Mouse (Mus musculus) lung, postnatal 0 days (tissue): Measurements from ENCODE around the gene Lingo3. TPM values are rescaled to one million over a fixed set of nuclear protein-coding genes. Genes with fewer than 3 reads are reported as not detected.

Source experiments
- ATAC-seq: fragments of 200-750 bp; cut with Nextera tagmentation; 2 replicates; pipeline ENCODE4 v1.8.0; 2017; ENCODE audit warnings: moderate library complexity
- DNase-seq: peaks from one replicate; pipeline ENCODE4 v3.0.0-alpha.2; 2016; ENCODE audit warnings: low spot score
- H3K27ac ChIP-seq: fragments of 300-500 bp; sonication (generic); 2 replicates; pipeline ENCODE4 v1.5.1; 2014; ENCODE audit warnings: antibody characterized with exemption, mild to moderate bottlenecking, low read length, mixed read lengths
- H3K27me3 ChIP-seq: fragments of 300-500 bp; sonication (generic); replicated peaks from 2 replicates; pipeline ENCODE4 v1.6.1; 2014; ENCODE audit warnings: low read length, mixed read lengths; ENCODE audit not compliant: insufficient read depth
- H3K36me3 ChIP-seq: fragments of 300-500 bp; sonication (generic); 2 replicates; pipeline ENCODE4 v1.6.1; 2014; ENCODE audit warnings: low read length, mixed read lengths; ENCODE audit not compliant: insufficient read depth
- H3K4me1 ChIP-seq: fragments of 300-500 bp; sonication (generic); 2 replicates; pipeline ENCODE4 v1.6.1; 2014; ENCODE audit warnings: antibody characterized with exemption, low read depth, low read length, mixed read lengths; ENCODE audit not compliant: insufficient read depth
- H3K4me2 ChIP-seq: fragments of 300-500 bp; sonication (generic); replicated peaks from 2 replicates; pipeline ENCODE4 v1.6.1; 2014; ENCODE audit warnings: low read depth, mild to moderate bottlenecking, low read length, moderate library complexity, mixed read lengths
- H3K4me3 ChIP-seq: fragments of 300-500 bp; sonication (generic); 2 replicates; pipeline ENCODE4 v1.5.1; 2014; ENCODE audit warnings: low read depth, low read length
- H3K9ac ChIP-seq: fragments of 300-500 bp; sonication (generic); replicated peaks from 2 replicates; pipeline ENCODE4 v1.6.1; 2014; ENCODE audit warnings: low read depth, mild to moderate bottlenecking
- H3K9me3 ChIP-seq: fragments of 300-500 bp; sonication (generic); 2 replicates; pipeline ENCODE4 v1.6.1; 2016; ENCODE audit warnings: low read length, mixed read lengths
- CTCF ChIP-seq: IDR thresholded peaks from 2 replicates; pipeline ENCODE4 v1.5.1; 2016; ENCODE audit warnings: antibody characterized with exemption, mild to moderate bottlenecking
- EP300 ChIP-seq: IDR thresholded peaks from 2 replicates; pipeline ENCODE4 v1.6.1; 2016; ENCODE audit warnings: antibody characterized with exemption, mild to moderate bottlenecking, control low read depth
- WGBS: fragments of 180-500 bp; shearing (Covaris S2); extraction: QIAGEN DNeasy Blood & Tissue Kit; methylation state at CpG from one replicate; pipeline ENCODE4 v1.1.7; 2014; 5-methylcytosine and 5-hydroxymethylcytosine counted together
- polyA plus RNA-seq: library from polyadenylated mRNA; unstranded; fragments of >200 nt; fragmentation: Nextera tagmentation; extraction: Ambion mirVana; gene quantifications from 2 replicates; pipeline ENCODE4 v1.2.1, GENCODE M21; 2015

Lingo3 gene
- polyA plus RNA-seq, 1 experiment from 2014 or later: not detected

DNA sequence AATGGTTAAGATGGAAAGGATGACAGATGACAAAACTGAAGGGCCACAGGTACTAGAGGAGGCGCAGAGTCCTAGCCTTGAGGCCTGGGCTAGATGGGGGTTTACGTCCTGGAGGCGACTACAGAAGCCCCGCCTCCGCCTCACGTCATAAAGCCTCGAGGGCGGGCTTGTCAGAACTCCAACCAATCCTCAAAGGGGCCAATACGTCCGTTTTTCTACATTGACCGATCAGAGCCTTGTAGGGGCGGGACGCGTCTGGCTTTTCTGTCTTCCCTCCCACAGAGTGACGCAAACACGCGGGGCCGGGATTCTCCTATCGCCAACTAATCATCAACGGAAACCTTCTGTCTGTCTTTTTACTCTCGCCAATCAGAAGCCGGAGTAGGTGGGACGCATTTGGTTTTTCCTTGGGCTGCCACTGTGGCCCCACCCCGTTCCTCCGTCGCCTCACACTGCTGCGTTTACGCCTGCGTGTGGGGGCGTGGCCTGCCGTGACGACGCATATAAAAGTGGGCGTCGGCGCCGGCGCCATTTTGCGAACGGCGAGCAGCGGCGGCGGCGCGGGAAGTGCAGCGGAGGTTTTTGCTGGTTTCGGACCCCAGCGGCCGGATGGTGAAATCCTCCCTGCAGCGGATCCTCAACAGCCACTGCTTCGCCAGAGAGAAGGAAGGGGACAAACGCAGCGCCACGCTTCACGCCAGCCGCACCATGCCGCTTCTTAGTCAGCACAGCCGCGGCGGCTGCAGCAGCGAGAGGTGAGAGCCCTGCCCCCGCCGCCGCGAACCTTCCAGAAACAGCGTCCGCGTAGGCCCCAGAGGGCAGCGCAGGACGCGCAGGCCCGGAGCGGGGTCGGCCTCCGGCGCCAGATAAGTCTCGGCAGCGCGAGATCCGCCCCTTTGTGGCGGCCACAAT lies 17.4 kb downstream of the Lingo3 start, which contains the start of gene Oaz1:
Gene Oaz1 (plus strand): TSS at position 506 of the 912 bp plus-strand sequence.
- under 1% methylated on average over 73 of the region's 82 CpGs for WGBS
- no peak for TF ChIP-seq EP300
- TF ChIP-seq CTCF: no peak; the same call in 1 of the 2 replicates
- Histone ChIP-seq H3K36me3 (0 out of 2 replicates have a peak, but pooled peaks cover 4% of the 10 kb centered on the region), H3K4me2 (peak within 1 kb of the TSS; percentile 68), H3K4me1 (no peaks in the 10 kb centered on the region), H3K4me3 (peak within 1 kb of the TSS; percentile 71), H3K9me3 (no peaks in the 10 kb centered on the region), H3K27ac (peak within 1 kb of the TSS; percentile 89), H3K9ac (peak within 1 kb of the TSS; percentile 92), H3K27me3 (no peaks in the 10 kb centered on the region)
- DNase-seq (peak; percentile 100), ATAC-seq (peak; percentile 97)

DNA sequence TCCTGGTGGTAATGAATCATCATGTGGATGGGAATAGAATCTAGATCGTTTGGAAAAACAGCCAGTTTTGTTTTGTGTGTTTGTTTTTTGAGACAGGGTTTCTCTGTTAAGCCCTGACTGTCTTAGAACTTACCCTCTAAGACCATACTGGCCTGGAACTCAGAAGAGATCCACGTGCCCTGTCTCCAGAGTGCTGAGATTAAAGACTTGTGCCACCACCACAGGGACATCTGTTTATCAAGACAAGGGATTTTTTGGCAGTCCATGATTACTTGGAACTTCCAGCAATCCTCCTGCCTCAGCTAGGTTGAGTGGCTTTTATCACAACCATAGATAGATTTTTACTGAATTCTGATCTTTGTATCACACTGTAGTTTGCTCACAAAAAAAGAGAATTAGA lies 19.0 kb downstream of the Lingo3 start:
- Histone ChIP-seq H3K27me3 (no peaks in the 10 kb centered on the region), H3K36me3 (0 out of 2 replicates have a peak, but pooled peaks cover 4% of the 10 kb centered on the region), H3K9ac (no peak overlapping the region), H3K4me3 (no peak overlapping the region), H3K4me1 (no peaks in the 10 kb centered on the region), H3K27ac (no peak overlapping the region), H3K9me3 (no peaks in the 10 kb centered on the region), H3K4me2 (no peak overlapping the region)
- no peak for DNase-seq
- WGBS: 54% methylated on average over 2 of the region's 2 CpGs
- ATAC-seq: no peak
- TF ChIP-seq EP300: no peak
- TF ChIP-seq CTCF: no peak

DNA sequence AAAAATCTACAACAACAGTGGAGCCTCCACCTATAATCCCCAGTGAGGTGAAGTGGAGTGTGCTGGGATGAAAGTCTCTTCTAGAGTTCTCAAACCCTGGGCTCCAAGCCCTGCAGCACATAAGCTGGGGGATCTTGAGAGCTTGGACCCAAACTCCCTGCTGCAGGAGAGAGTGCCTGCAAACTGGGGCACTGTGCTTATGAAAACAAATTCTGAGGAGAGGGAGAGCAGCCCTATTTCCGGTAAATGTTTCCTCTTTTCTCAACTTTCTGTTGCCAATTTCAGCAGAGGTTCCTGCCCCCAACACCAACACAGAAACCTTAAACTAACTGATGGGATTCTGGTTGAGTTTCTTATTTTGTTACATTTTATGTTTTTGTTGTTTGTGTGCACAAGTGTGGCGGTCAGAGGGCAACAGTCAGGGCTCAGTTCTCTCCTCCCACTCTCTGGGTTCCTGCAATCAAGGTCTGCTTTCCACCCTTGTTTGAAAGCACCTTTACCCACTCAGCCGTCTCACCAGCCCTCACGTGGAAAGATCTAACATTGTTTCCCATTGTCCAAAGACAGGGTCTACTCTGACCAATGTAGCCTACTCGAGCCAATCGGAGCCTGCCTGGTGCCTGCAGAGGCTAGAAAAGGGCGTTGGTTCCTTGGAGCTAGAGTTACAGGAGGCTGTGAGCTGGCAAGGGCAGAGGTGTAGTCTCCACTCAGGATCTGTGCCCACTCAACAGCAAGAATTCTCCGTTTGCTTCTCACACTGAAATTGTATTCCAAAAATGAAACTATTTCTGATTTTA lies 19.8 kb downstream of the Lingo3 start:
- no peaks in the 10 kb centered on the region for H3K27me3 ChIP-seq
- TF ChIP-seq EP300 (no peak), CTCF (no peak)
- DNase-seq (no peak), ATAC-seq (no peak)
- H3K36me3 ChIP-seq: no peaks in the 10 kb centered on the region
- no peaks in the 10 kb centered on the region for H3K9me3 ChIP-seq
- 44% methylated on average over 8 of the region's 8 CpGs for WGBS
- H3K4me2 ChIP-seq: no peak overlapping the region
- no peaks in the 10 kb centered on the region for H3K4me1 ChIP-seq
- no peak overlapping the region for H3K4me3 ChIP-seq
- H3K9ac ChIP-seq: no peak overlapping the region
- H3K27ac ChIP-seq: no peak overlapping the region

DNA sequence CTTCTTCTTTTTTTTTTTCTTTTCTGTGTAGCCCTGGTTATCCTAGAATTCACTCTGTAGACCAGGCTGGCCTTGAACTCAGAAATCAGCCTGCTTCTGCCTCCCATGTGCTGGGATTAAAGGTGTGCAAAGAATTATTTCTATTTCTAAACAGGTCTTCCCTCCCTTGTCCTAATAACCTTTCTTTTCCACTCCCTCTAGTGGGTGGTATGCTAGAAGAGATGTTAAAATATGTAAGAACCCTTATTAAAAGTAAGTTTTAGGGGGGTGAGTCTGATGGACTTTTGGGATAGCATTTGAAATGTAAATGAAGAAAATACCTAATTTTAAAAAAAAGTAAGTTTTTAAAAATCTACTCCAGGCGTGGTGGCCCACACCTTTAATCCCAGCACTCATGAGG lies 20.5 kb downstream of the Lingo3 start:
- TF ChIP-seq EP300 (no peak), CTCF (no peak)
- H3K4me1 ChIP-seq: no peaks in the 10 kb centered on the region
- H3K4me2 ChIP-seq: no peak overlapping the region
- ATAC-seq (no peak), DNase-seq (no peak)
- H3K4me3 ChIP-seq: no peak overlapping the region
- H3K9ac ChIP-seq: no peak overlapping the region
- no peaks in the 10 kb centered on the region for H3K27me3 ChIP-seq
- H3K27ac ChIP-seq: no peak overlapping the region
- H3K9me3 ChIP-seq: no peaks in the 10 kb centered on the region
- 83% methylated on average over 1 of the region's 1 CpGs for WGBS
- H3K36me3 ChIP-seq: no peaks in the 10 kb centered on the region

DNA sequence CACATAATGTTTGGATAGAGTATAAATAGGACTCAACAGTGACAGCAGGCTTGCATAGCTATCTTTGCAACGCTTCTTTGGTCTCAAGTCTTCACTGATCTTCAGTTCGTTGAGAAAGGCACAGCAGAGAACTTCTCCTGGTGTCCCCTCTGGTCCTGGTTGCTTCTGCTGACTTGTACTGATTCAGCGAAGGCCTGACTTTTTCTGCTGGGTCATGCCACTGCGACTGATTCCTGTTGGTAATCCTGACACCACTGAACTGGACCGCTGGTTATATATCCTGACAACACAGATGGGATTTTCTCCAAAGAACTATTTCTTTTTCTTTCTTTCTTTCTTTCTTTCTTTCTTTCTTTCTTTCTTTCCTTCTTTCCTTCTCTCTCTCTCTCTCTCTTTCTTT lies 21.3 kb downstream of the Lingo3 start:
- Histone ChIP-seq H3K9ac (no peak overlapping the region), H3K9me3 (no peaks in the 10 kb centered on the region), H3K4me1 (no peaks in the 10 kb centered on the region), H3K36me3 (no peaks in the 10 kb centered on the region), H3K4me2 (no peak overlapping the region), H3K27ac (no peak overlapping the region), H3K4me3 (no peak overlapping the region), H3K27me3 (no peaks in the 10 kb centered on the region)
- WGBS: 91% methylated on average over 5 of the region's 5 CpGs
- DNase-seq (no peak), ATAC-seq (no peak)
- TF ChIP-seq CTCF: no peak
- TF ChIP-seq EP300: no peak

DNA sequence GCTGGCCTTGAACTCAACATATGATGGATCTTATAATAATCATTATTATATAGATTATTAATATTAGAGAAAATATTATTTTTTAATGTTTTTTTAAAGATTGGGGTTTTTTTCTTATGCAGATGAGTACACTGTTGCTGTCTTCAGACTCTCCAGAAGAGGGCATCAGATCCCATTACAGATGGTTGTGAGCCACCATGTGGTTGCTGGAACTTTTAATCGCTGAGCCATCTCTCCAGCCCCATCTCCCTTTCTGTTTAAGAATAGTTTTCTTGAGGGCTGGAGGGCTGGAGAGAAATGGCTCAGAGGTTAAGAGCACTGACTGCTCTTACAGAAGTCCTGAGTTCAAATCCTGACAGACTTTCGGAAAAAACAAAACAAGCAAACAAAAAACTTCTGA lies 21.8 kb downstream of the Lingo3 start:
- Histone ChIP-seq H3K27me3 (no peaks in the 10 kb centered on the region), H3K4me1 (no peaks in the 10 kb centered on the region), H3K9me3 (no peaks in the 10 kb centered on the region), H3K36me3 (no peaks in the 10 kb centered on the region), H3K27ac (no peak overlapping the region), H3K9ac (no peak overlapping the region), H3K4me2 (no peak overlapping the region), H3K4me3 (no peak overlapping the region)
- 44% methylated on average over 2 of the region's 2 CpGs for WGBS
- ATAC-seq (no peak), DNase-seq (peak; percentile 58)
- TF ChIP-seq EP300: no peak
- TF ChIP-seq CTCF: peak; percentile 73
